Mouse (Mus musculus) adrenal gland, postnatal 10 days (tissue): ENCODE measurements around the gene Olfr247. TPM values are rescaled to one million over a fixed set of nuclear protein-coding genes. Genes with fewer than 3 reads are reported as not detected.
"Not testable (repeated sequence)": the region's sequence is repeated elsewhere in the genome, so short reads cannot be mapped to it uniquely, and the experiment has no call there.

ENCODE experiments used
- DNase-seq: peaks from one replicate; pipeline ENCODE4 v3.0.0; 2021; ENCODE audit warnings: mixed read lengths
- long read RNA-seq, 2 experiments: library from polyadenylated mRNA; stranded (forward); transcript quantifications; one replicate each; pipeline ENCODE4 v2.0.0; 2021
- total RNA-seq, 2 experiments: library from RNA; stranded (reverse); gene quantifications; 2 replicates each; pipeline ENCODE4 v1.2.3; 2021

The Olfr247 gene
- total RNA-seq, result not detected
- long read RNA-seq, experiment 1, result 0 reads
- long read RNA-seq, experiment 2, result 0 reads

DNA sequence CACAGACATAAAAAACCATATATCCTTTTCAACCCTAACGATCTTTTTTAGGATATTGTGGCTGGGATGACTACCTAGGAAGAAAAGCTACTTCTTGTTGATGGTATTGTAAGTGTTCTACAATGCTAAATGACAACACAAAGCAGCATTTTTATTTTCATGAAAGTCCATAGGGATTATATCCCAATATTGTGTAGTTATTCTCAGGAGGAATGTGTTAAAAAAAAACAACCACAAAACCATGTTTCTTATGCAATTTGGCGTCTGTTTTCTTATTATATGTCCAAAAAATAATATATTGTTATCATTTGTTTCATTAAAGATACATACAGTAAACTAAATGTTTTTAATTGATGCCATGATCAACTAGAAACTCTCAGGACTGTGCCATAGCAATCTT lies at the start of gene Olfr247:
TSS of gene Olfr247 (minus strand) at position 101 of the 400 bp plus-strand sequence.
- not testable (repeated sequence) for DNase-seq

DNA sequence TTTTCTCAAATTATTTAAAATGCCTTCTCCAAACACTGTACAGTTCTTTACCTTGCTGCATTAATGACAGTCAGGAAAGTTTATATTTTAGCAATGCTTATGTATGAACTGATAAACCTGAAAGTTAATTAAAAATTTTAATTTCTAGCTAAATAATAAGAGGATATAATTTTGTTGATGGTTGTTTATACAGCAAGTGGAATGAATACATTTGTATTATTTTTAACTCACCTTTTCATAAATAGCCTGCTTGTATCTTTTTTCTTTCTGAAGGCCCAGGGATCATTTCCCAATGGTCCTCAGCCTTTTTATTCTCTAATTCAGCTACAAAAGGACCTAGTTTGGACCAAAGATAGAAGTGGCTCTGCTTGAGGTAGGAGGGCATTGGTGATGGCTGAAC lies 36.4 kb upstream of the Olfr247 start, which contains the start of gene Olfr820:
TSS of gene Olfr820 (plus strand) at position 301 of the 400 bp plus-strand sequence.
- DNase-seq, result no peak

DNA sequence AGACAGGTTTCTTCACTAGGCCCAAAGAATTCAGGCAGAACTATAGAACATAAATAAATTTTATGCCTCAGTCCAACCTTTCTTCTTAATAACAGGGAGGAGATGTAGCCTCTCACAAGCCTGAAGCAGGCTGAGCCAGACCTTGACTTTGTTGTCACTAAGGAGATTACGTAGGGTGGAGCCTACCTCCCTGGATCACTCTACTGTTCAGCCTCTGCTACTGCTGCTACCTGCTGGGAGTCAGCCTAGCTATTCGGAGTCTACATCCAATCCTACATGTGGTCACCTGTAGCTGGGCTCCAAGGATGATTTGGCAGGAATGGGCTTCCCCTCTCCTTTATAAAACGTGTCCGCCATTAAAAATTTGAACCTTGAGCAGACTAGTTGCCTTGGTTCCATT lies 29.4 kb upstream of the Olfr247 start:
- not testable (repeated sequence) for DNase-seq

DNA sequence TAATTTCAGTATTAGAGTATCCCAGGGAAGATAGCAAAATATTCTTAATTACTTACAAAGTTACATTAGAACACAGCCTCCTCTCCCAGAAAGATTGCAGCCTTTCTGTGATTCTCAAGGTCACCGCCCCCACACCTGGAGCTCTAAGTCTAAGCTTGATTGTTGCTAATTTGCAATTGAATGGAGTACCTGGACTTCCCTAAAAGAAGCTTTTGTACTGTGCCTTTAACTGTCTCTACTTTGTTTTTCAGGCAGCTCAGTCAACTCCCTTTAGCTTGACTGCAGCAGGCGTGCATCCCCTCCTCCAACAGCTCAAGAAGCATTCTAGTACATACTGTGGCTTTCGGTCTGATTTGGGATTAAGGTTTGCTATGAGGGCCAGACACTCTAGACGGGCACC lies 28.2 kb upstream of the Olfr247 start:
- DNase-seq, result not testable (repeated sequence)

- not testable (repeated sequence) for DNase-seq
Measured at GRCm38 (mm10) chr10:129984962-129985361, 9.0 kb upstream of the Olfr247 start, which contains the start of gene Gm10310. Gm10310 (minus strand) TSS chr10:129985062.

DNA sequence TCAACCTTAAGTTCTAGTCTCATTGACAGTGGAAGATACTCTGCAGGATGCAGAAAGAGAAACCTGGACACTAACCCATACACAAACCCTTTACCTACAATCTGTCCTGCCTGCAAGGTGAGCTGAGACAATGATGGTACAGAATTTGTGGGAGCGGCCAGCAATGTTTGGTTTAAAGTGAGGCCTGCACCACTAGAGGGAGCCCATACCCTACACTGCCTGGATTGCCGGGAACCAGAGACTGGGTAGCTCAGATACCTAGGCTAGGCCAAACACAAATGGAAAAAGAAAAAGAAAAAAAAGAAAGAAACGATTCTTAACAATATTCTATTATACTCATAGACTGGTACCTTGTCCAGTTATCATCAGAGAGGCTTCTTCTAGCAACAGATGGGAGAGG lies 5.9 kb upstream of the Olfr247 start:
- not testable (repeated sequence) for DNase-seq

GRCm38 (mm10) chr10:129972994-129973393 lies 2.9 kb downstream of the Olfr247 start:
- DNase-seq, result not testable (repeated sequence)

- not testable (repeated sequence) for DNase-seq
Measured at GRCm38 (mm10) chr10:129967166-129967565, 8.8 kb downstream of the Olfr247 start, which contains the start of gene Olfr819. Olfr819 (minus strand) TSS chr10:129967266.

GRCm38 (mm10) chr10:129966232-129966631 lies 9.7 kb downstream of the Olfr247 start:
- DNase-seq, result not testable (repeated sequence)

DNA sequence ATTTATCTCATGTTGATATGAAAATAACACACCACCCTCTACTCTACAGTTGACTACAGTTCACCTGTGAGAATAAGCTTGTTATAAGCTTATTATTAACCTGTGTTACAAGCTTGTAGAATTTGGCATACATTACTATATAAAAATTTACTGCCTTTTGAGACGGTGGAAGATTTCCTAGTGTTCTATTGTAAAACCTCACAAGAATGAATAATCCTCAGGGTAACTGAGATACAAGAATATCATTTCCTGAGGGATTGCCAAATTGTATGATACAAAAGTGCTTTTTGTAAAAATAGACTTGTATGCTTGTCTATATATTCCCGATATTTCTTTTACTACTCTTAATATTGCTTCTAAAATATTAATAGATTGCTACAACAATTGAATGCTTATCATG lies 26.9 kb downstream of the Olfr247 start, which contains the start of gene Olfr818:
TSS of gene Olfr818 (minus strand) at position 101 of the 400 bp plus-strand sequence.
- DNase-seq, result no peak

Other genes starting within 250 kb of the Olfr247 start
- not detected for gene Olfr805, start 246.8 kb downstream of the Olfr247 start, total RNA-seq
- gene Olfr806, start 234.2 kb downstream of the Olfr247 start, total RNA-seq, result not detected
- not detected for gene Olfr807, start 218.3 kb downstream of the Olfr247 start, total RNA-seq
- not detected for gene Olfr808, start 210.7 kb downstream of the Olfr247 start, total RNA-seq
- not detected for gene Olfr809, start 201.5 kb downstream of the Olfr247 start, total RNA-seq
- gene Olfr810, start 181.2 kb downstream of the Olfr247 start, total RNA-seq, result not detected
- not detected for gene Olfr811, start 171.7 kb downstream of the Olfr247 start, total RNA-seq
- not detected for gene Olfr812, start 130.0 kb downstream of the Olfr247 start, total RNA-seq
- gene Olfr813, start 120.8 kb downstream of the Olfr247 start, total RNA-seq, result not detected
- gene Olfr814, start 96.3 kb downstream of the Olfr247 start, total RNA-seq, result not detected
- gene Olfr815, start 70.3 kb downstream of the Olfr247 start, total RNA-seq, result not detected
- gene Olfr816, start 60.5 kb downstream of the Olfr247 start, total RNA-seq, result not detected
- not detected for gene Olfr818, start 27.0 kb downstream of the Olfr247 start, total RNA-seq
- gene Olfr819, start 8.9 kb downstream of the Olfr247 start, total RNA-seq, result not detected
- gene Gm10310, start 8.9 kb upstream of the Olfr247 start, total RNA-seq, result not detected
- not detected for gene Olfr820, start 36.5 kb upstream of the Olfr247 start, total RNA-seq
- gene Olfr821, start 54.2 kb upstream of the Olfr247 start, total RNA-seq, result not detected
- gene Olfr822, start 95.1 kb upstream of the Olfr247 start, total RNA-seq, result not detected
- not detected for gene Olfr823, start 139.2 kb upstream of the Olfr247 start, total RNA-seq
- gene Olfr824, start 153.9 kb upstream of the Olfr247 start, total RNA-seq, result under 1 TPM in 1 of 2 experiments, not detected in 1; 0.09 TPM
- not detected for gene Olfr825, start 190.6 kb upstream of the Olfr247 start, total RNA-seq
- gene Olfr826, start 208.0 kb upstream of the Olfr247 start, total RNA-seq, result not detected
- not detected for gene Olfr827, start 238.3 kb upstream of the Olfr247 start, total RNA-seq